ENCODE assay signal across 9 mouse cellular contexts in the genomic region with DNA sequence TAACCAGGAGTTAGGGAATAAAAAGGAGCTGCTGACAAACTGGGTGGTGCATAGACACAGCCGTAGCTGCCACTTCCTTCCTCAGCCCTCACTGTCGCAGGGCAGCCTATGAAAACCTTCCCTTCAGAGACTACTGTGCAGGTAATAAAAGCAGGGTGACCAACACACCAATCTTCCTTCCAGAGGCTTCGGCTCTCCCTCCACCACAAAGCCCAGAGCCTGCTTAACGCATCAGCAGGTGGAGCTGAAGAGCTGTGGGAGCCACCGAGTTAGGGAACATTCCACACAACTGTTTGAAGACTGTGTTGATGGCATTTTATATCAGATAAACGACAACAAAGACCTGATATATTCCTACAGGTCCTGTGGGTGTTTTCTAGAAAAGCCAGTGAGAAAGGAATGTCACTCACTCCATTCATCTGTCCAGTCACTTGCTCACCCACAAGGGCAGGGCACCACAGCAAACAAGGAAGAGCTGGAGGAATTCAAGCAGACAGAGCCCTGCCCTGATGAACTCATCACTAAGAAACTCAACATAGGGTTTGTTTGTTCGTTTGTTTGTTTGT. TPM values are rescaled to one million over a fixed set of nuclear protein-coding genes. Genes with fewer than 3 reads are reported as not detected.
DNase-seq lines count a peak whose midpoint lies in the region; ATAC-seq and TF ChIP-seq lines count a peak whose summit lies in the region.
"Had no signal": no experiment of that assay in that cellular context is flagged by ENCODE, and none has a peak within 500 bp of the region (broad histone marks: within the 10 kb centered on the region; RNA-seq: fewer than 3 reads in every experiment).

No protein-coding gene starts in this region.

- DNase-seq in NIH3T3 (ENCODE audit: low read depth): peak; percentile 48
- peak; percentile 63 to 68 for DNase-seq in kidney, postnatal 4 days
- peak; percentile 22 for DNase-seq in telencephalon, adult 2 months (ENCODE audit: low read depth, low spot score)
- no peak for DNase-seq in gastrocnemius, postnatal 25 days
- DNase-seq in cerebellum, adult 11 months: no peak

- TF ChIP-seq CTCF in intestine, postnatal 0 days (IDR thresholded peaks at IDR 0.05; ENCODE audit: low read depth): peak; percentile 66
- TF ChIP-seq CTCF in ES-Bruce4 (IDR thresholded peaks at IDR 0.05; ENCODE audit: low read depth, low read length): peak; percentile 15

- no peak for TF ChIP-seq EP300 in ES-Bruce4 (IDR thresholded peaks at IDR 0.05; ENCODE audit: insufficient read depth, low read depth, low read length)

- no peaks in the 10 kb centered on the region for H3K27me3 ChIP-seq in intestine, postnatal 0 days (replicated peaks; ENCODE audit: control insufficient read depth, insufficient read depth, low read length)
- no peaks in the 10 kb centered on the region for H3K27me3 ChIP-seq in intestine, embryonic 16.5 days (replicated peaks; ENCODE audit: control insufficient read depth, insufficient read depth, low read length)
- H3K27me3 ChIP-seq in ES-Bruce4 (ENCODE audit: control insufficient read depth, insufficient read depth, low read length, poor library complexity, severe bottlenecking): 0 out of 2 replicates have a peak, but pooled peaks cover 2% of the 10 kb centered on the region
- H3K27me3 ChIP-seq: neural tube, embryonic 12.5 days had no signal

- H3K9ac ChIP-seq in intestine, postnatal 0 days (ENCODE audit: low read depth, low read length): no peak overlapping the region
- no peak overlapping the region for H3K9ac ChIP-seq in intestine, embryonic 16.5 days (ENCODE audit: low read depth, low read length)
- H3K9ac ChIP-seq in ES-Bruce4 (ENCODE audit: low read depth, poor library complexity, severe bottlenecking): no peak overlapping the region
- H3K9ac ChIP-seq: neural tube, embryonic 12.5 days had no signal

- H3K4me3 ChIP-seq in intestine, postnatal 0 days (ENCODE audit: low read depth, low read length): no peak overlapping the region
- no peak overlapping the region for H3K4me3 ChIP-seq in intestine, embryonic 16.5 days (ENCODE audit: low read length)
- no peak overlapping the region for H3K4me3 ChIP-seq in ES-Bruce4 (ENCODE audit: low read depth, low read length)
- H3K4me3 ChIP-seq: neural tube, embryonic 12.5 days had no signal

- no peaks in the 10 kb centered on the region for H3K36me3 ChIP-seq in intestine, postnatal 0 days (ENCODE audit: control insufficient read depth, insufficient read depth)
- H3K36me3 ChIP-seq in intestine, embryonic 16.5 days (ENCODE audit: control insufficient read depth, insufficient read depth, low read length): no peaks in the 10 kb centered on the region
- no peaks in the 10 kb centered on the region for H3K36me3 ChIP-seq in ES-Bruce4 (ENCODE audit: control insufficient read depth, insufficient read depth, low read length, poor library complexity, severe bottlenecking)
- H3K36me3 ChIP-seq: neural tube, embryonic 12.5 days had no signal

- 16% methylated on average over 7 of the region's 7 CpGs for WGBS in intestine, postnatal 0 days
- 27% methylated on average over 7 of the region's 7 CpGs for WGBS in intestine, embryonic 16.5 days

- H3K9me3 ChIP-seq in intestine, postnatal 0 days (ENCODE audit: control insufficient read depth): no peaks in the 10 kb centered on the region
- H3K9me3 ChIP-seq in intestine, embryonic 16.5 days (ENCODE audit: control insufficient read depth, low read length): no peaks in the 10 kb centered on the region
- no peaks in the 10 kb centered on the region for H3K9me3 ChIP-seq in ES-Bruce4 (replicated peaks; ENCODE audit: control insufficient read depth, insufficient read depth, low read length, poor library complexity, severe bottlenecking)
- H3K9me3 ChIP-seq: neural tube, embryonic 12.5 days had no signal

- no peak overlapping the region for H3K4me2 ChIP-seq in intestine, postnatal 0 days (replicated peaks; ENCODE audit: low read depth)
- no peak overlapping the region for H3K4me2 ChIP-seq in intestine, embryonic 16.5 days (ENCODE audit: low read depth, low read length)
- H3K4me2 ChIP-seq: neural tube, embryonic 12.5 days had no signal

- no peak for TF ChIP-seq POLR2A in ES-Bruce4 (IDR thresholded peaks at IDR 0.05; ENCODE audit: insufficient read depth, low read length)

- ATAC-seq in intestine, postnatal 0 days: no peak
- ATAC-seq in intestine, embryonic 16.5 days: no peak

- no peak overlapping the region for H3K27ac ChIP-seq in intestine, postnatal 0 days (ENCODE audit: low read depth, low read length)
- H3K27ac ChIP-seq in intestine, embryonic 16.5 days (ENCODE audit: low read length): no peak overlapping the region
- no peak overlapping the region for H3K27ac ChIP-seq in ES-Bruce4 (ENCODE audit: insufficient read depth, low read length)
- H3K27ac ChIP-seq: neural tube, embryonic 12.5 days had no signal

- no peaks in the 10 kb centered on the region for H3K4me1 ChIP-seq in intestine, postnatal 0 days (replicated peaks; ENCODE audit: control insufficient read depth, insufficient read depth, low read length)
- no peaks in the 10 kb centered on the region for H3K4me1 ChIP-seq in intestine, embryonic 16.5 days (ENCODE audit: control insufficient read depth, insufficient read depth, low read length)
- H3K4me1 ChIP-seq in ES-Bruce4 (ENCODE audit: control insufficient read depth, insufficient read depth, low read length): no peaks in the 10 kb centered on the region
- H3K4me1 ChIP-seq: neural tube, embryonic 12.5 days had no signal

RNA-seq across cellular contexts. Expression of gene Slc24a5, which starts 10.6 kb away (rescaled TPM):
- 0.52 TPM in 1 of 2 replicates, not detected in the other for polyA plus RNA-seq in intestine, postnatal 0 days (2015; fragmentation: Nextera tagmentation; extraction: Ambion mirVana)
- polyA plus RNA-seq in intestine, embryonic 16.5 days (2015; fragmentation: Nextera tagmentation; extraction: Ambion mirVana): 1.2 and 1.3 TPM in 2 replicates
- polyA plus RNA-seq in ES-Bruce4 (2011; ENCODE audit: insufficient read depth, insufficient read length, low read depth, missing spikeins): not detected in 2 replicates
- total RNA-seq in gastrocnemius, postnatal 25 days (2021): not detected

Comparison
In these comparisons a context has a peak if more than half of its experiments do, and no peak if none do; other contexts are left out.
1. DNase-seq: peak in NIH3T3 (single experiment), kidney, postnatal 4 days (2 of 2) and telencephalon, adult 2 months (single experiment); none in gastrocnemius, postnatal 25 days (single experiment) and cerebellum, adult 11 months (single experiment).